In genomic region chr14:54959197-54959596, GRCm38 (mm10) we compare ENCODE assay signal across 31 mouse cellular contexts. TPM values are rescaled to one million over a fixed set of nuclear protein-coding genes. Genes with fewer than 3 reads are reported as not detected.
"Had no signal": no experiment of that assay in that cellular context is flagged by ENCODE, and none has a peak within 500 bp of the region (broad histone marks: within the 10 kb centered on the region; RNA-seq: fewer than 3 reads in every experiment).

No protein-coding gene starts in this region.

- H3K27me3 ChIP-seq: limb, embryonic 13.5 days; liver, embryonic 12.5 days; liver, embryonic 15.5 days; lung, embryonic 15.5 days; midbrain, embryonic 13.5 days; neural tube, embryonic 13.5 days; stomach, embryonic 15.5 days had no signal

- H3K9ac ChIP-seq: limb, embryonic 13.5 days; liver, embryonic 12.5 days; liver, embryonic 15.5 days; lung, embryonic 15.5 days; midbrain, embryonic 13.5 days; neural tube, embryonic 13.5 days; stomach, embryonic 15.5 days had no signal

- H3K9me3 ChIP-seq: limb, embryonic 10.5 days; limb, embryonic 13.5 days; liver, embryonic 12.5 days; liver, embryonic 15.5 days; lung, embryonic 15.5 days; megakaryocyte, embryonic 14.5 days; midbrain, embryonic 10.5 days; midbrain, embryonic 13.5 days; neural tube, embryonic 13.5 days; stomach, embryonic 15.5 days had no signal

- H3K4me1 ChIP-seq: limb, embryonic 13.5 days; liver, embryonic 12.5 days; liver, embryonic 15.5 days; lung, embryonic 15.5 days; midbrain, embryonic 13.5 days; neural tube, embryonic 13.5 days; stomach, embryonic 15.5 days had no signal

- H3K4me2 ChIP-seq: limb, embryonic 13.5 days; liver, embryonic 12.5 days; liver, embryonic 15.5 days; lung, embryonic 15.5 days; midbrain, embryonic 13.5 days; neural tube, embryonic 13.5 days; stomach, embryonic 15.5 days had no signal

- ATAC-seq: liver, embryonic 12.5 days; midbrain, embryonic 13.5 days; midbrain, embryonic 16.5 days had no signal

- H3K36me3 ChIP-seq: limb, embryonic 10.5 days; limb, embryonic 13.5 days; liver, embryonic 12.5 days; liver, embryonic 15.5 days; lung, embryonic 15.5 days; midbrain, embryonic 10.5 days; midbrain, embryonic 13.5 days; neural tube, embryonic 13.5 days; stomach, embryonic 15.5 days had no signal

- DNase-seq: kidney, postnatal 25 days; layer of hippocampus, adult 9-11 months; liver; lung, adult 18-20 months; lung, postnatal 10 days; lung, postnatal 36 days; retina, postnatal 1 day; right cerebral cortex, postnatal 25 days; spleen, adult 18-20 months; thymus, postnatal 25 days had no signal

- H3K4me3 ChIP-seq: layer of hippocampus, adult 2 months; limb, embryonic 10.5 days; limb, embryonic 13.5 days; liver, embryonic 12.5 days; liver, embryonic 15.5 days; lung, embryonic 15.5 days; megakaryocyte, embryonic 14.5 days; midbrain, embryonic 10.5 days; midbrain, embryonic 13.5 days; myocyte; neural tube, embryonic 13.5 days; stomach, embryonic 15.5 days had no signal

- H3K27ac ChIP-seq: kidney, postnatal 0 days; layer of hippocampus, adult 2 months; limb, embryonic 10.5 days; limb, embryonic 13.5 days; liver, embryonic 12.5 days; liver, embryonic 15.5 days; lung, embryonic 15.5 days; midbrain, embryonic 10.5 days; midbrain, embryonic 13.5 days; neural tube, embryonic 13.5 days; stomach, embryonic 15.5 days had no signal

RNA-seq across cellular contexts. Expression of gene Myh6, which starts 7.5 kb away (rescaled TPM):
- total RNA-seq: monocyte, adult 5-6 weeks; neutrophil, adult 5-6 weeks had no signal

RNA-seq across cellular contexts. Expression of gene Gm17428, which starts 17.5 kb away (rescaled TPM):
- total RNA-seq: layer of hippocampus, adult 2 months; layer of hippocampus, postnatal 25 days; left cerebral cortex, adult 18-20 months; left cerebral cortex, postnatal 25 days; monocyte, adult 5-6 weeks; neutrophil, adult 5-6 weeks had no signal
- polyA plus RNA-seq: kidney, postnatal 0 days; large intestine, adult 2 months; limb, embryonic 10.5 days; limb, embryonic 13.5 days; liver, embryonic 12.5 days; liver, embryonic 15.5 days; lung, embryonic 15.5 days; midbrain, embryonic 10.5 days; midbrain, embryonic 13.5 days; midbrain, embryonic 16.5 days; myocyte; neural tube, embryonic 13.5 days; stomach, embryonic 15.5 days; thymus, postnatal 0 days had no signal

RNA-seq across cellular contexts. Expression of gene Cmtm5, which starts 23.1 kb away (rescaled TPM):
- total RNA-seq: monocyte, adult 5-6 weeks; neutrophil, adult 5-6 weeks had no signal
- polyA plus RNA-seq: liver, embryonic 12.5 days; myocyte had no signal

RNA-seq across cellular contexts. Expression of gene Il25, which starts 26.7 kb away (rescaled TPM):
- total RNA-seq: layer of hippocampus, adult 2 months; left cerebral cortex, postnatal 25 days; monocyte, adult 5-6 weeks; neutrophil, adult 5-6 weeks had no signal
- polyA plus RNA-seq: liver, embryonic 12.5 days; liver, embryonic 15.5 days; midbrain, embryonic 10.5 days; thymus, postnatal 0 days had no signal

RNA-seq across cellular contexts. Expression of gene Efs, which starts 33.3 kb away (rescaled TPM):
- total RNA-seq: monocyte, adult 5-6 weeks; neutrophil, adult 5-6 weeks had no signal
